7 mouse cellular contexts compared by ENCODE assay signal in genomic region chr2:103018817-103019494, GRCm38 (mm10). TPM values are rescaled to one million over a fixed set of nuclear protein-coding genes. Genes with fewer than 3 reads are reported as not detected.
DNase-seq lines count a peak whose midpoint lies in the region; ATAC-seq and TF ChIP-seq lines count a peak whose summit lies in the region.

No protein-coding gene starts in this region.

- TF ChIP-seq CTCF in MEL (IDR thresholded peaks at IDR 0.05 in 2 of 3, conservative IDR thresholded peaks at IDR 0.05 in 1 of 3; ENCODE audit: control insufficient read depth in 1 of 3, insufficient read depth in 1 of 3, low read depth in 2 of 3, low read length in 3 of 3, poor library complexity in 1 of 3, severe bottlenecking in 1 of 3), result peak in 1 of 3 experiments; percentile 73; a peak in 2 of 6 replicates

- no peaks in the 10 kb centered on the region for H3K9me3 ChIP-seq in intestine, embryonic 14.5 days (ENCODE audit: control insufficient read depth, low read length)
- no peaks in the 10 kb centered on the region for H3K9me3 ChIP-seq in intestine, embryonic 16.5 days (ENCODE audit: control insufficient read depth, low read length)
- no peaks in the 10 kb centered on the region for H3K9me3 ChIP-seq in MEL (replicated peaks; ENCODE audit: insufficient read depth, low read length)
- no peaks in the 10 kb centered on the region for H3K9me3 ChIP-seq in midbrain, embryonic 15.5 days
- H3K9me3 ChIP-seq in kidney, embryonic 15.5 days (replicated peaks), result no peaks in the 10 kb centered on the region

- 0 out of 2 replicates have a peak, but pooled peaks cover 6% of the 10 kb centered on the region for H3K36me3 ChIP-seq in intestine, embryonic 14.5 days (ENCODE audit: control insufficient read depth, insufficient read depth, low read length)
- H3K36me3 ChIP-seq in intestine, embryonic 16.5 days (ENCODE audit: control insufficient read depth, insufficient read depth, low read length), result no peaks in the 10 kb centered on the region
- peaks cover 0 to 45% of the 10 kb centered on the region in 2 experiments; a peak in 2 of 4 replicates for H3K36me3 ChIP-seq in MEL (ENCODE audit: control insufficient read depth in 1 of 2, insufficient read depth in 2 of 2, low read length in 2 of 2)
- H3K36me3 ChIP-seq in midbrain, embryonic 15.5 days (replicated peaks), result 0 out of 2 replicates have a peak, but pooled peaks cover 2% of the 10 kb centered on the region
- H3K36me3 ChIP-seq in kidney, embryonic 15.5 days, result peaks cover 16% of the 10 kb centered on the region

- no peaks in the 10 kb centered on the region for H3K27me3 ChIP-seq in intestine, embryonic 14.5 days (replicated peaks; ENCODE audit: control insufficient read depth, insufficient read depth, low read length)
- H3K27me3 ChIP-seq in intestine, embryonic 16.5 days (replicated peaks; ENCODE audit: control insufficient read depth, insufficient read depth, low read length), result no peaks in the 10 kb centered on the region
- H3K27me3 ChIP-seq in MEL (ENCODE audit: control insufficient read depth in 1 of 2, insufficient read depth in 2 of 2, low read length in 2 of 2), result no peaks in the 10 kb centered on the region
- H3K27me3 ChIP-seq in midbrain, embryonic 15.5 days (replicated peaks), result no peaks in the 10 kb centered on the region
- no peaks in the 10 kb centered on the region for H3K27me3 ChIP-seq in kidney, embryonic 15.5 days

- H3K4me2 ChIP-seq in intestine, embryonic 14.5 days (ENCODE audit: low read length), result no peak overlapping the region
- H3K4me2 ChIP-seq in intestine, embryonic 16.5 days (ENCODE audit: low read depth, low read length), result no peak overlapping the region
- H3K4me2 ChIP-seq in midbrain, embryonic 15.5 days, result no peak overlapping the region
- H3K4me2 ChIP-seq in kidney, embryonic 15.5 days, result no peak overlapping the region

- no peaks in the 10 kb centered on the region for H3K79me2 ChIP-seq in MEL (ENCODE audit: control insufficient read depth, insufficient read depth, low read length, poor library complexity)

- 75% methylated on average over 9 of the region's 9 CpGs for WGBS in intestine, embryonic 14.5 days
- 71% methylated on average over 9 of the region's 9 CpGs for WGBS in intestine, embryonic 16.5 days
- 74% methylated on average over 9 of the region's 9 CpGs for WGBS in midbrain, embryonic 15.5 days
- WGBS in kidney, embryonic 15.5 days, result 71% methylated on average over 9 of the region's 9 CpGs

- H3K27ac ChIP-seq in intestine, embryonic 14.5 days (ENCODE audit: low read depth), result no peak overlapping the region
- no peak overlapping the region for H3K27ac ChIP-seq in intestine, embryonic 16.5 days (ENCODE audit: low read length)
- no peak overlapping the region for H3K27ac ChIP-seq in MEL (ENCODE audit: control insufficient read depth, low read depth, low read length)
- no peak overlapping the region for H3K27ac ChIP-seq in midbrain, embryonic 15.5 days
- H3K27ac ChIP-seq in kidney, embryonic 15.5 days, result no peak overlapping the region

- peak; percentile 87 for TF ChIP-seq RAD21 in MEL (IDR thresholded peaks at IDR 0.05; ENCODE audit: low read depth, low read length)

- TF ChIP-seq POLR2A in MEL (IDR thresholded peaks at IDR 0.05; ENCODE audit: control insufficient read depth in 1 of 2, insufficient read depth in 1 of 2, low read depth in 1 of 2, low read length in 2 of 2, poor library complexity in 1 of 2), result no peak

- no peaks in the 10 kb centered on the region for H3K4me1 ChIP-seq in intestine, embryonic 14.5 days (replicated peaks; ENCODE audit: control insufficient read depth, insufficient read depth, low read length)
- H3K4me1 ChIP-seq in intestine, embryonic 16.5 days (ENCODE audit: control insufficient read depth, insufficient read depth, low read length), result peaks cover 2% of the 10 kb centered on the region; the same call in 1 of the 2 replicates
- H3K4me1 ChIP-seq in MEL (ENCODE audit: control insufficient read depth in 1 of 2, insufficient read depth in 2 of 2, low read length in 2 of 2), result peaks cover 21 to 27% of the 10 kb centered on the region in 2 experiments
- H3K4me1 ChIP-seq in midbrain, embryonic 15.5 days, result peaks cover 7% of the 10 kb centered on the region
- H3K4me1 ChIP-seq in kidney, embryonic 15.5 days, result 0 out of 2 replicates have a peak, but pooled peaks cover 2% of the 10 kb centered on the region

- H3K9ac ChIP-seq in intestine, embryonic 14.5 days (ENCODE audit: low read length), result no peak overlapping the region
- H3K9ac ChIP-seq in intestine, embryonic 16.5 days (ENCODE audit: low read depth, low read length), result no peak overlapping the region
- H3K9ac ChIP-seq in MEL (ENCODE audit: control insufficient read depth, low read depth, low read length, poor library complexity, severe bottlenecking), result no peak overlapping the region
- no peak overlapping the region for H3K9ac ChIP-seq in midbrain, embryonic 15.5 days
- H3K9ac ChIP-seq in kidney, embryonic 15.5 days, result no peak overlapping the region

- 0 out of 2 replicates have a peak, but pooled peaks have one; percentile 36 for ATAC-seq in intestine, embryonic 14.5 days (replicated peaks; ENCODE audit: low FRiP score, low TSS enrichment, low read depth)
- no peak for ATAC-seq in intestine, embryonic 16.5 days
- peak; percentile 89 for ATAC-seq in common myeloid progenitor, adult 5-6 weeks (replicated peaks; ENCODE audit: low read depth, poor library complexity, severe bottlenecking)
- ATAC-seq in midbrain, embryonic 15.5 days (replicated peaks), result 0 out of 2 replicates have a peak, but pooled peaks have one; percentile 53
- ATAC-seq in kidney, embryonic 15.5 days (replicated peaks; ENCODE audit: low FRiP score), result no peak

- no peak for TF ChIP-seq EP300 in MEL (IDR thresholded peaks at IDR 0.05; ENCODE audit: low read depth in 1 of 2, low read length in 2 of 2)

- H3K4me3 ChIP-seq in intestine, embryonic 14.5 days (ENCODE audit: low read depth, low read length), result no peak overlapping the region
- H3K4me3 ChIP-seq in intestine, embryonic 16.5 days (ENCODE audit: low read length), result no peak overlapping the region
- no peak overlapping the region for H3K4me3 ChIP-seq in MEL (ENCODE audit: control insufficient read depth in 1 of 2, insufficient read depth in 1 of 2, low read depth in 2 of 2, low read length in 2 of 2)
- no peak overlapping the region for H3K4me3 ChIP-seq in midbrain, embryonic 15.5 days
- H3K4me3 ChIP-seq in kidney, embryonic 15.5 days (replicated peaks), result no peak overlapping the region

- DNase-seq in intestine, embryonic 14.5 days (ENCODE audit: low spot score), result no peak
- peak; percentile 55 for DNase-seq in MEL (ENCODE audit: low read depth, low spot score)
- DNase-seq in urinary bladder, postnatal 4 days (ENCODE audit: low spot score in 2 of 2), result no peak

TF ChIP-seq in MEL, 35 proteins besides CTCF, POLR2A, EP300 and RAD21:
- TF ChIP-seq ZC3H11A (IDR thresholded peaks at IDR 0.05; ENCODE audit: low read depth, low read length) (peak; percentile 81), USF1 (IDR thresholded peaks at IDR 0.05; ENCODE audit: low read depth, low read length) (no peak), KAT2A (conservative IDR thresholded peaks at IDR 0.05; ENCODE audit: low read depth, low read length) (no peak), SMC3 (IDR thresholded peaks at IDR 0.05; ENCODE audit: low read depth, low read length) (peak; percentile 77), TAL1 (IDR thresholded peaks at IDR 0.05; ENCODE audit: low read length) (no peak)

RNA-seq across cellular contexts. Expression of gene Pdhx, which starts 54.4 kb away (rescaled TPM):
- polyA plus RNA-seq in intestine, embryonic 14.5 days (2014; fragmentation: Nextera tagmentation; extraction: Ambion mirVana), result 36.3 and 37.2 TPM in 2 replicates
- polyA plus RNA-seq in intestine, embryonic 16.5 days (2015; fragmentation: Nextera tagmentation; extraction: Ambion mirVana), result 34.6 and 37.7 TPM in 2 replicates
- 48.4 and 50.0 TPM in 2 replicates for total RNA-seq in MEL (2012; rRNA removed)
- polyA plus RNA-seq in MEL (2012; ENCODE audit: insufficient read depth in 1 of 2, insufficient read length in 2 of 2, low read depth in 1 of 2, low replicate concordance in 2 of 2, missing spikeins in 1 of 2), result 10 to 100 TPM in 1 of 2 experiments, not detected in 1; 73.3 TPM
- total RNA-seq in common myeloid progenitor, adult 5-6 weeks (2017), result 21.5 and 37.1 TPM in 2 replicates
- polyA plus RNA-seq in midbrain, embryonic 15.5 days (2015; fragmentation: Nextera tagmentation; extraction: Ambion mirVana), result 63.8 and 66.2 TPM in 2 replicates
- 43.0 and 45.0 TPM in 2 replicates for polyA plus RNA-seq in kidney, embryonic 15.5 days (2015; fragmentation: Nextera tagmentation; extraction: Ambion mirVana)

RNA-seq across cellular contexts. Expression of gene Apip, which starts 54.5 kb away (rescaled TPM):
- 69.7 and 70.4 TPM in 2 replicates for polyA plus RNA-seq in intestine, embryonic 14.5 days (2014; fragmentation: Nextera tagmentation; extraction: Ambion mirVana)
- polyA plus RNA-seq in intestine, embryonic 16.5 days (2015; fragmentation: Nextera tagmentation; extraction: Ambion mirVana), result 50.0 and 51.0 TPM in 2 replicates
- total RNA-seq in MEL (2012; rRNA removed), result 31.4 and 34.6 TPM in 2 replicates
- polyA plus RNA-seq in MEL (2012; ENCODE audit: insufficient read depth in 1 of 2, insufficient read length in 2 of 2, low read depth in 1 of 2, low replicate concordance in 2 of 2, missing spikeins in 1 of 2), result 10 to 100 TPM in 1 of 2 experiments, not detected in 1; 39.7 TPM
- total RNA-seq in common myeloid progenitor, adult 5-6 weeks (2017), result 27.4 and 52.7 TPM in 2 replicates
- polyA plus RNA-seq in midbrain, embryonic 15.5 days (2015; fragmentation: Nextera tagmentation; extraction: Ambion mirVana), result 46.2 and 47.7 TPM in 2 replicates
- polyA plus RNA-seq in kidney, embryonic 15.5 days (2015; fragmentation: Nextera tagmentation; extraction: Ambion mirVana), result 62.9 and 66.1 TPM in 2 replicates

Comparison
In these comparisons a context has a peak if more than half of its experiments do, and no peak if none do; other contexts are left out.
1. ATAC-seq: peak in intestine, embryonic 14.5 days (single experiment), common myeloid progenitor, adult 5-6 weeks (single experiment) and midbrain, embryonic 15.5 days (single experiment); none in intestine, embryonic 16.5 days (single experiment) and kidney, embryonic 15.5 days (single experiment).